Mouse (Mus musculus) embryonic facial prominence, embryonic 13.5 days (tissue): ENCODE results near the gene Snx14. TPM values are rescaled to one million over a fixed set of nuclear protein-coding genes. Genes with fewer than 3 reads are reported as not detected.

ENCODE experiments used
- ATAC-seq: fragments of 200-750 bp; cut with Nextera tagmentation; 2 replicates; pipeline ENCODE4 v1.8.0; 2017; ENCODE audit warnings: low read depth; ENCODE audit not compliant: insufficient number of reproducible peaks, insufficient read depth, low FRiP score, low TSS enrichment
- H3K27ac ChIP-seq: fragments of 300-500 bp; sonication (generic); 2 replicates; pipeline ENCODE4 v1.5.1; 2015; ENCODE audit warnings: moderate library complexity, mild to moderate bottlenecking, inconsistent platforms
- H3K27me3 ChIP-seq: fragments of 300-500 bp; sonication (generic); 2 replicates; pipeline ENCODE4 v1.6.1; 2015; ENCODE audit warnings: mild to moderate bottlenecking, inconsistent platforms
- H3K36me3 ChIP-seq: fragments of 300-500 bp; sonication (generic); 2 replicates; pipeline ENCODE4 v1.6.1; 2015; ENCODE audit warnings: mild to moderate bottlenecking, inconsistent platforms
- H3K4me1 ChIP-seq: fragments of 300-500 bp; sonication (generic); 2 replicates; pipeline ENCODE4 v1.6.1; 2015; ENCODE audit warnings: inconsistent platforms
- H3K4me2 ChIP-seq: fragments of 300-500 bp; sonication (generic); 2 replicates; pipeline ENCODE4 v1.6.1; 2015; ENCODE audit warnings: moderate library complexity, mild to moderate bottlenecking, inconsistent platforms
- H3K4me3 ChIP-seq: fragments of 300-500 bp; sonication (generic); 2 replicates; pipeline ENCODE4 v1.5.1; 2015; ENCODE audit warnings: mild to moderate bottlenecking, inconsistent platforms
- H3K9ac ChIP-seq: fragments of 300-500 bp; sonication (generic); 2 replicates; pipeline ENCODE4 v1.6.1; 2015; ENCODE audit warnings: mild to moderate bottlenecking, inconsistent platforms
- H3K9me3 ChIP-seq: fragments of 300-500 bp; sonication (generic); 2 replicates; pipeline ENCODE4 v1.6.1; 2016; ENCODE audit warnings: inconsistent platforms
- WGBS: fragments of 180-500 bp; shearing (Covaris S2); methylation state at CpG from one replicate; pipeline ENCODE4 v1.1.7; 2015; ENCODE audit warnings: mixed read lengths; 5-methylcytosine and 5-hydroxymethylcytosine counted together
- polyA plus RNA-seq: library from polyadenylated mRNA; unstranded; fragments of >200 nt; fragmentation: Nextera tagmentation; extraction: Ambion mirVana; gene quantifications from 2 replicates; pipeline ENCODE4 v1.2.1, GENCODE M21; 2015

Gene Snx14
- polyA plus RNA-seq, 1 experiment from 2014 or later, result 23.6 TPM

- peak overlapping the region; percentile 88 for H3K4me2 ChIP-seq
- ATAC-seq, result no peak
- H3K4me3 ChIP-seq, result peak overlapping the region; percentile 78
- H3K9me3 ChIP-seq, result no peaks in the 10 kb centered on the region
- peak overlapping the region; percentile 87 for H3K27ac ChIP-seq
- H3K36me3 ChIP-seq, result no peaks in the 10 kb centered on the region
- 2% methylated on average over 15 of the region's 15 CpGs for WGBS
- H3K27me3 ChIP-seq, result no peaks in the 10 kb centered on the region
- H3K9ac ChIP-seq, result peak overlapping the region; percentile 85
- peaks cover 7% of the 10 kb centered on the region; the same call in 1 of the 2 replicates for H3K4me1 ChIP-seq
Observed at GRCm38 (mm10) chr9:88438237-88438554, 562 bp downstream of the Snx14 start.

DNA sequence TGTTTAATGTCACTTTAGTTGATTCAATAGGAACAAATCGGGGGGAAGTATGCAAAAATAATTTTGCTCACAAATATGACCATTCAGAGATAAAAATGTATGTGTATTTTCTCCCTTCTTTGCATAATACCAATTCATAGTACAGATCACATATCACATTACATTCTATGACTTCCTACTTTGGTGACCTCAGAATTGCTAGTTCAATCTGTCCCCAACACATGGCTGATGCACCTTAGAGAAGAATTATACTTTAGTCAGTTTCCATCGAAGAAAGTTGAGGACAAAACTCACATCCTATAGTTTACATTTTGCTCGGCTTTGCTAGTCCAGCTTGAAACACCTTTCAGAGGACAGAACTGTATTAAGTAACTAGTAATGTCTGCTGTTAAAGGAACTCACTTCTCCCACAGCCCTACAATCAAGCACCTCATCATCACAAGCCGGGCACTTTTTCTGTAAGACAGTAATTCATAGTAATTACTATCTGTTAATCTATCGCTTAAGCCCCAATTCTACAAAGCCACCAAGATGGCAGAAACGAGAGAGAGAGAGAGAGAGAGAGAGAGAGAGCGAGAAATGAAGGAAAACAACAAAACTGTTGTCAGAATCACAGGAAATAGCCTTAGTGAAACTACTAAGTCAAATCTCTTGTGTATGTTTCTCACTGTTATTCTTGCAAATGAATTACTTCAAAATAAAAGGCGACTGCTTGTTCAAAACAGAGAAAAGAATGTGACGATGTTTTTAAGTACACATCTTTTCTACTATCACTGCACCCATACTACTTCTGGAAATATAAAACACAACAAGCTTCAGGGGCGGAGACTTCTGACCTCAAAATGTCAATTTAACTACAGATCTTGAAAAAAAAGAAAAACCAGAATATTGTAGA is 1.2 kb downstream of the Snx14 start:
- H3K9ac ChIP-seq, result peak overlapping the region; percentile 85
- H3K27ac ChIP-seq, result no peak overlapping the region
- 50% methylated on average over 10 of the region's 10 CpGs for WGBS

DNA sequence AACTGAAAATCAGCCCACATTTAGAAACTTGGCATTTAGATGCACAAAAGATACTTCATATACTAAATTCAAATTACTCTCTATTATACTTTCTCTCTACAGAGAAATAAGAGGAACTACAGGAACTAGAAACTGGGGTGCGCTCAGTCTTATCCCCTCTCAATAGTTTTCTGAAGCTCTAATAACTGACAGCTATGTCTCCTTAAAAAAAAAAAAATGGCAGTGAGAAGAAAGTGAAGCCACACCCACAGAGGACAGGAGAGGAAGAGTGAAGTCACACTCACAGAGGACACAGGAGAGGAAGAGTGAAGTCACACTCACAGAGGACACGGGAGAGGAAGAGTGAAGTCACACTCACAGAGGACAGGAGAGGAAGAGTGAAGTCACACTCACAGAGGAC is 14.4 kb downstream of the Snx14 start:
- H3K36me3 ChIP-seq, result peaks cover 24% of the 10 kb centered on the region
- ATAC-seq, result no peak
- H3K4me3 ChIP-seq, result no peak overlapping the region
- no peak overlapping the region for H3K9ac ChIP-seq
- no peaks in the 10 kb centered on the region for H3K27me3 ChIP-seq
- no peak overlapping the region for H3K4me2 ChIP-seq
- H3K9me3 ChIP-seq, result 0 out of 2 replicates have a peak, but pooled peaks cover 2% of the 10 kb centered on the region
- no peaks in the 10 kb centered on the region for H3K4me1 ChIP-seq
- WGBS, result 85% methylated on average over 2 of the region's 2 CpGs
- H3K27ac ChIP-seq, result no peak overlapping the region

More for the DNA sequence above, 1.2 kb downstream of the Snx14 start:
- peaks cover 7% of the 10 kb centered on the region; the same call in 1 of the 2 replicates for H3K4me1 ChIP-seq
- no peaks in the 10 kb centered on the region for H3K27me3 ChIP-seq
- H3K4me2 ChIP-seq, result peak overlapping the region; percentile 88
- peak overlapping the region; percentile 78 for H3K4me3 ChIP-seq
- no peaks in the 10 kb centered on the region for H3K36me3 ChIP-seq
- no peaks in the 10 kb centered on the region for H3K9me3 ChIP-seq
- ATAC-seq, result no peak

- H3K4me3 ChIP-seq, result no peak overlapping the region
- H3K36me3 ChIP-seq, result peaks cover 14% of the 10 kb centered on the region
- H3K27me3 ChIP-seq, result no peaks in the 10 kb centered on the region
- no peak overlapping the region for H3K4me2 ChIP-seq
- no peak overlapping the region for H3K9ac ChIP-seq
- H3K27ac ChIP-seq, result no peak overlapping the region
- no peaks in the 10 kb centered on the region for H3K4me1 ChIP-seq
- H3K9me3 ChIP-seq, result 0 out of 2 replicates have a peak, but pooled peaks cover 2% of the 10 kb centered on the region
- ATAC-seq, result no peak
- WGBS, result 94% methylated on average over 4 of the region's 4 CpGs
Observed at GRCm38 (mm10) chr9:88422428-88422827, 16.3 kb downstream of the Snx14 start.

- Histone ChIP-seq H3K27ac (no peak overlapping the region), H3K4me3 (no peak overlapping the region), H3K27me3 (no peaks in the 10 kb centered on the region), H3K9me3 (no peaks in the 10 kb centered on the region), H3K4me2 (no peak overlapping the region), H3K36me3 (peaks cover 6% of the 10 kb centered on the region), H3K4me1 (no peaks in the 10 kb centered on the region), H3K9ac (no peak overlapping the region)
- whole genome bisulfite sequencing, result 69% methylated on average over 1 of the region's 1 CpGs
- no peak for ATAC-seq
Observed at GRCm38 (mm10) chr9:88416752-88417151, 22.0 kb downstream of the Snx14 start.

DNA sequence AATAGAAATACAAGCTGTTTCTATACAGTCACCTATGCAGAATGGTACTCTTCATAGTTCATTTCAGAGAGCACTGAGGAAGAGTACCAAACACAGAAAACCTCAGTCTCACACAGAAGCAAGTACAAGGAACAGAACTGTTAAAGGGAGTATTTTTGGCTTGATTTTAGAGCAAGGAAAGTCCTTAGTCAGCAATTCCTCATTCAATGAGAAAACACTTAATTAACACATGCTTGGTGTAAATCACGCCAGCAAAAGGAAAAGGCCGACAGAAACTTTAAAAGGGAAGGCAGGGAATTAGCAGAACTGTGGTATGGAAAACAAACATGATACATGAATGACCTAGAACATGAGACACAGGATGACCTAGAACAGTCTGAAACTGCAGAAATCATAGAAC is 28.8 kb downstream of the Snx14 start:
- H3K27ac ChIP-seq, result no peak overlapping the region
- no peak overlapping the region for H3K4me3 ChIP-seq
- H3K36me3 ChIP-seq, result peaks cover 14% of the 10 kb centered on the region; the same call in 1 of the 2 replicates
- H3K4me2 ChIP-seq, result no peak overlapping the region
- no peaks in the 10 kb centered on the region for H3K27me3 ChIP-seq
- ATAC-seq, result no peak
- 91% methylated on average over 2 of the region's 2 CpGs for WGBS
- H3K9ac ChIP-seq, result no peak overlapping the region
- H3K9me3 ChIP-seq, result no peaks in the 10 kb centered on the region
- H3K4me1 ChIP-seq, result no peaks in the 10 kb centered on the region

DNA sequence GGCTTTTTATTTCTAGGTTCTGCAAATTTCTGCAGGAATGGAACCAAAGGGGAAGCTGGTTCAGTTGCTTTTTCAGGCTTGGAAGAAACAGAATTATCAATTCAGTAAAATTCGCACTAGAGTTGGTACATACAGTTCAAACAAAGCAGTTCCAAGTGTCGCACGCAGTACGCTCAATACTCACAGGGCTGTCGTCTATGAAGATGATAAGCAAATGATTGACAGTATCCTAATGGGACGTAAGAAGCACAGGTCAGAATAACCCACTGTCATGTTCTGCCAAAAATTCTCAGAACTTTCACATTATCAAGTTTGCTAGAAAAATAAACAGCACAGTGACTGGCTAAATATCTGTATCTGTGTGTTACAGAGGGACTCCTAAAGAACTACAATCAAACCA is 34.2 kb downstream of the Snx14 start:
- Histone ChIP-seq H3K4me2 (no peak overlapping the region), H3K27ac (no peak overlapping the region), H3K9me3 (no peaks in the 10 kb centered on the region), H3K27me3 (no peaks in the 10 kb centered on the region), H3K36me3 (peaks cover 17% of the 10 kb centered on the region), H3K4me3 (no peak overlapping the region), H3K9ac (no peak overlapping the region), H3K4me1 (no peaks in the 10 kb centered on the region)
- 89% methylated on average over 6 of the region's 6 CpGs for WGBS
- no peak for ATAC-seq

- H3K9ac ChIP-seq, result no peak overlapping the region
- H3K27me3 ChIP-seq, result no peaks in the 10 kb centered on the region
- H3K9me3 ChIP-seq, result no peaks in the 10 kb centered on the region
- 60% methylated on average over 10 of the region's 10 CpGs for WGBS
- no peak for ATAC-seq
- H3K27ac ChIP-seq, result no peak overlapping the region
- H3K36me3 ChIP-seq, result peaks cover 13% of the 10 kb centered on the region
- no peak overlapping the region for H3K4me2 ChIP-seq
- no peaks in the 10 kb centered on the region for H3K4me1 ChIP-seq
- no peak overlapping the region for H3K4me3 ChIP-seq
Observed at GRCm38 (mm10) chr9:88404088-88404487, 34.7 kb downstream of the Snx14 start.

DNA sequence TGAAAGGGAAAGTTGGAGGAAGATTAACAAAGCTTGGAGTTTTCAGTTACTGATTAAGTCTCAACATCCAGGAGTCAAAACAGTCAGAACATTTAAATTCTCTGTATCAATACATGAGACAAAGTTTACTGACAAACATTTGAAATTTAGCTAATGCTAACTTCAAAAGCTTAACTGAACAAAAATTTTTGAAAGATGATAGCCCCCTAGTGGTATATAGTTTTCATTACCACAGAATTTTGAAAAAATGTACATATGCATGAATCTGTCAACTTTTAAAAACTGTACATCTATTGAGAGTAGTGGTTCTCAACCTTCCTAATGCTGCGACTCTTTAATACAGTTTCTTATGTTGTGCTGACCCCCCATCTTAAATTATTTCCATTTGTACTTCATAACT is 40.3 kb downstream of the Snx14 start:
- Histone ChIP-seq H3K27ac (no peak overlapping the region), H3K36me3 (peaks cover 26% of the 10 kb centered on the region), H3K4me1 (no peaks in the 10 kb centered on the region), H3K9me3 (no peaks in the 10 kb centered on the region), H3K27me3 (no peaks in the 10 kb centered on the region), H3K9ac (no peak overlapping the region), H3K4me3 (no peak overlapping the region), H3K4me2 (no peak overlapping the region)
- ATAC-seq, result no peak
- 76% methylated on average over 1 of the region's 1 CpGs for WGBS

- H3K36me3 ChIP-seq, result peaks cover 35% of the 10 kb centered on the region
- no peaks in the 10 kb centered on the region for H3K9me3 ChIP-seq
- no peak overlapping the region for H3K4me3 ChIP-seq
- WGBS, result 83% methylated on average over 8 of the region's 8 CpGs
- H3K9ac ChIP-seq, result no peak overlapping the region
- H3K27ac ChIP-seq, result no peak overlapping the region
- H3K4me1 ChIP-seq, result no peaks in the 10 kb centered on the region
- H3K4me2 ChIP-seq, result no peak overlapping the region
- no peak for ATAC-seq
- no peaks in the 10 kb centered on the region for H3K27me3 ChIP-seq
Observed at GRCm38 (mm10) chr9:88394852-88395251, 43.9 kb downstream of the Snx14 start.

GRCm38 (mm10) chr9:88388826-88389225 is 49.9 kb downstream of the Snx14 start:
- Histone ChIP-seq H3K27me3 (no peaks in the 10 kb centered on the region), H3K27ac (no peak overlapping the region), H3K9ac (no peak overlapping the region), H3K4me3 (no peak overlapping the region), H3K9me3 (no peaks in the 10 kb centered on the region), H3K4me2 (no peak overlapping the region), H3K36me3 (peaks cover 27% of the 10 kb centered on the region), H3K4me1 (no peaks in the 10 kb centered on the region)
- ATAC-seq, result no peak
- WGBS, result 36% methylated on average over 5 of the region's 5 CpGs

DNA sequence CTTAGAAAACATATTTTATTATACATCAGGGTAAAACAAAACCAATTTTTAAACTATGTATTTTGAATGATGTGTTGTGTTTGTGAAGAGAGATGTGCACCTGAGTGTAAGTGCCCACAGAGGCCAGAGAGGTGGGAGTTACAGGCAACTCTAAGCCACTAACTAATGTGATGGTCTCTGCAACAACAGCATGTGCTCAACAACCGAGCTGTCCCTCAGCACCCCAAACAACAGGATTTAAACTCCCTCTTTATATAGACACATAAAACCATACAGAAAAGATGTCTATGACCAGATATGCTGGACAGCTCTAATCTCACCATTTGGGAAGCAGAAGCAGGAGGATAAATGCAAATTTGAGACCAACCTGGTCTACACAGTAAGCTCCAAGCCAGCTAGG is 58.2 kb downstream of the Snx14 start:
- ATAC-seq, result no peak

More for the DNA sequence above, 58.2 kb downstream of the Snx14 start:
- Histone ChIP-seq H3K27me3 (no peaks in the 10 kb centered on the region), H3K9me3 (no peaks in the 10 kb centered on the region), H3K36me3 (peaks cover 26% of the 10 kb centered on the region), H3K4me1 (no peaks in the 10 kb centered on the region), H3K9ac (no peak overlapping the region), H3K4me3 (no peak overlapping the region), H3K4me2 (no peak overlapping the region), H3K27ac (no peak overlapping the region)
- 90% methylated on average over 1 of the region's 1 CpGs for WGBS
